Mouse (Mus musculus) thymus, adult 2 months (tissue): ENCODE results near the gene Lpin2. TPM values are rescaled to one million over a fixed set of nuclear protein-coding genes. Genes with fewer than 3 reads are reported as not detected.

Source experiments
- DNase-seq: peaks from one replicate; pipeline ENCODE4 v3.0.0; 2021
- H3K27ac ChIP-seq: fragments of 200-500 bp; 2 replicates; pipeline ENCODE4 v1.5.1; 2012; ENCODE audit warnings: low read length, control low read depth; ENCODE audit not compliant: control insufficient read depth, insufficient read depth
- H3K27me3 ChIP-seq: fragments of 200-500 bp; 2 replicates; pipeline ENCODE4 v1.6.1; 2012; ENCODE audit warnings: mild to moderate bottlenecking, low read length, moderate library complexity, mixed read lengths; ENCODE audit not compliant: control insufficient read depth, insufficient read depth
- H3K36me3 ChIP-seq: fragments of 200-500 bp; 2 replicates; pipeline ENCODE4 v1.6.1; 2012; ENCODE audit warnings: mild to moderate bottlenecking, low read length, moderate library complexity; ENCODE audit not compliant: control insufficient read depth, insufficient read depth
- H3K4me1 ChIP-seq: fragments of 200-500 bp; replicated peaks from 2 replicates; pipeline ENCODE4 v1.6.1; 2012; ENCODE audit warnings: low read length; ENCODE audit not compliant: control insufficient read depth, insufficient read depth
- H3K4me3 ChIP-seq: fragments of 200-500 bp; 2 replicates; pipeline ENCODE4 v1.5.1; 2012; ENCODE audit warnings: mild to moderate bottlenecking, low read length, control low read depth, moderate library complexity; ENCODE audit not compliant: control insufficient read depth, insufficient read depth
- CTCF ChIP-seq: fragments of 200-500 bp; IDR thresholded peaks from 2 replicates; pipeline ENCODE4 v1.5.1; 2012; ENCODE audit warnings: mild to moderate bottlenecking, control low read depth, low read length, moderate library complexity, borderline replicate concordance; ENCODE audit not compliant: control insufficient read depth, poor library complexity, insufficient read depth; ENCODE audit errors: extremely low read depth
- POLR2A ChIP-seq: fragments of 200-500 bp; IDR thresholded peaks from 2 replicates; pipeline ENCODE4 v1.6.1; 2012; ENCODE audit warnings: mild to moderate bottlenecking, low read length, control low read depth, moderate library complexity; ENCODE audit not compliant: control insufficient read depth, poor library complexity, insufficient read depth; ENCODE audit errors: extremely low read depth
- WGBS: fragments of 180-500 bp; shearing (Covaris S2); methylation state at CpG from one replicate; pipeline ENCODE4 v1.1.7; 2018; 5-methylcytosine and 5-hydroxymethylcytosine counted together
- polyA plus RNA-seq: library from polyadenylated mRNA; depleted of rRNA; stranded (reverse); fragments of >200 nt; gene quantifications from 2 replicates; pipeline ENCODE4 v1.2.3, GENCODE M21; 2012

Lpin2 gene
- polyA plus RNA-seq, 1 experiment, result 16.7 TPM

DNA sequence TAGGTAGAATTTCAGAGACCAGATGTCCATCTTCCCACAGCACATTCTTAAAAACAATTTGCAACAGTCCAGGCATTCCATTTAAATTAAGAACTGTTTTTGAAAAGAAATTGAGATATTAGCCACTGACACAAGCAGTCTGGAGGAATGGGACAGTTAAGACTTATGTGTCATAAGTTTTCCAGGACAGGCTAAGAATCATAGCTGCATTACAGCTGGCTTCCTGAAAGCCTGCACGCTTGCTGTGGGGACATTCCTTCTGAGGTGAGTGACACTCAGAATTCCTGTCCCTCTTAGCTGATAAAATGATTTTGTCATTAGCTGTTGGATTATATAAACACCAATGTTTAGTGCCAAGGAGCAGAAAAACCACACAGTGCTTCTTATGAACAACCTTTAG is 12.7 kb upstream of the Lpin2 start:
- Histone ChIP-seq H3K4me3 (no peak overlapping the region), H3K4me1 (no peaks in the 10 kb centered on the region), H3K27ac (no peak overlapping the region), H3K27me3 (no peaks in the 10 kb centered on the region), H3K36me3 (no peaks in the 10 kb centered on the region)
- TF ChIP-seq CTCF (no peak), POLR2A (no peak)
- no peak for DNase-seq
- 96% methylated on average over 1 of the region's 1 CpGs for WGBS

DNA sequence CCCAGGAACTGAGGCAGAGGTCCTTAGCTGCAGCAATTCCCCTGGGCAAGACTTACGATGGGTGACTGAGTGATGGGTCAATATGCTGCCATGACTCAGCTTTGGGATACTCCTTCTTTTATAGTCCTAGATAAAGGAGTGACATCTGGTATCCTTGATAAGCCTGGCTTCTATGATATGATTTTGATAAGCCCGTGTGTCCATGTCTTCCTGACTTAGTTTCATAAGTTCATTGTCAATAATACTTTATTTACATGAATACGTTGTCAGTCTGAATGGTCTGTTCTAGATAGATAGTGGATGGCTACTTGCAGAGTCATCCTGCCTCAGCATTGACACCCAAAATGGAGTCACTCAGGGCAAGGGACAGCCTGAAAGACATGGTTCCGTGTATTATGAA is 11.2 kb upstream of the Lpin2 start:
- H3K36me3 ChIP-seq, result no peaks in the 10 kb centered on the region
- no peak overlapping the region for H3K27ac ChIP-seq
- H3K4me1 ChIP-seq, result no peaks in the 10 kb centered on the region
- no peak for DNase-seq
- no peaks in the 10 kb centered on the region for H3K27me3 ChIP-seq
- H3K4me3 ChIP-seq, result no peak overlapping the region
- TF ChIP-seq CTCF (no peak), POLR2A (no peak)
- 97% methylated on average over 4 of the region's 4 CpGs for WGBS

DNA sequence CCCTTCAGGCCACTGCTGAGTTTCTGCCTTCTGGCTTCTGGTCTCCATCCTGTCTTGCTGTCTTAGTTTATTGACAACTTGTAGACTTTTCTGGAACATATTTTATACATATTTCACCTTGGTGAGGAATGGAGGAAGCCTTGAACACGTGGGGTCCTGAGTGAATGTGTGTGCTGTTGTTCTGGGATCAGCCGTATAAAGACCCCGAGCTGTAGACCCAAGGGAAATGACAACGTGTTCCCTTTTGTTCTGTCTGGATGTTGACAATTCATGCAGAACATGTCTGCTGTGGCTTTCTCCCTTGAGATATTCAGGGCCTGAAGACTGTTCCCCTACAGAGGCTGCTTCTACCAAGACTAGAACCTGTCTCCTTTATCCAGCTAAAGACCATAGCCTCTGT is 5.0 kb upstream of the Lpin2 start:
- WGBS, result 77% methylated on average over 4 of the region's 4 CpGs
- peaks cover 16% of the 10 kb centered on the region for H3K4me1 ChIP-seq

DNA sequence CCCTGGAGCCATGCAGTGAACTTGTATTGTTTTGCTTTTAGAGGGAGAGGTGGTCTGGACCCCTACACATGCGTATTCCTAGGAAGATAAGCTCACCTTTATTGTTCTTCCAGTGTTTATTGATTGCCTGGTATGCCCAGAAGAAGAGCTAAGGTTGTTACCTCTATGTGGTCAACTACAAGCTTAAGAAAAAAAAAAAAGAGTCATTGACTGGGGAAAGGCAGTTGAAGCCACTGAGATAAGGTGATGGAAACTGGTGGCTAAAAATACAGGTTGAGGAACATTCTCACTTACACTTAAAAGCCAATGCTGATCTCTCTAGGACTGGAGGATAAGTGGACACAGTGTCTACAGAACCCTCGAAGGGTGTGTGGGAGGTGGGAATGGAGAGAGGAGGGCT is 4.4 kb upstream of the Lpin2 start:
- TF ChIP-seq POLR2A, result no peak
- TF ChIP-seq CTCF, result no peak
- no peak for DNase-seq
- no peaks in the 10 kb centered on the region for H3K36me3 ChIP-seq
- 90% methylated on average over 2 of the region's 2 CpGs for WGBS
- peaks cover 21% of the 10 kb centered on the region for H3K4me1 ChIP-seq
- H3K4me3 ChIP-seq, result no peak overlapping the region
- no peak overlapping the region for H3K27ac ChIP-seq
- H3K27me3 ChIP-seq, result no peaks in the 10 kb centered on the region

More for the DNA sequence above, 5.0 kb upstream of the Lpin2 start:
- Histone ChIP-seq H3K4me3 (no peak overlapping the region), H3K36me3 (no peaks in the 10 kb centered on the region), H3K27me3 (no peaks in the 10 kb centered on the region), H3K27ac (no peak overlapping the region)
- DNase-seq, result no peak
- no peak for TF ChIP-seq POLR2A
- no peak for TF ChIP-seq CTCF

DNA sequence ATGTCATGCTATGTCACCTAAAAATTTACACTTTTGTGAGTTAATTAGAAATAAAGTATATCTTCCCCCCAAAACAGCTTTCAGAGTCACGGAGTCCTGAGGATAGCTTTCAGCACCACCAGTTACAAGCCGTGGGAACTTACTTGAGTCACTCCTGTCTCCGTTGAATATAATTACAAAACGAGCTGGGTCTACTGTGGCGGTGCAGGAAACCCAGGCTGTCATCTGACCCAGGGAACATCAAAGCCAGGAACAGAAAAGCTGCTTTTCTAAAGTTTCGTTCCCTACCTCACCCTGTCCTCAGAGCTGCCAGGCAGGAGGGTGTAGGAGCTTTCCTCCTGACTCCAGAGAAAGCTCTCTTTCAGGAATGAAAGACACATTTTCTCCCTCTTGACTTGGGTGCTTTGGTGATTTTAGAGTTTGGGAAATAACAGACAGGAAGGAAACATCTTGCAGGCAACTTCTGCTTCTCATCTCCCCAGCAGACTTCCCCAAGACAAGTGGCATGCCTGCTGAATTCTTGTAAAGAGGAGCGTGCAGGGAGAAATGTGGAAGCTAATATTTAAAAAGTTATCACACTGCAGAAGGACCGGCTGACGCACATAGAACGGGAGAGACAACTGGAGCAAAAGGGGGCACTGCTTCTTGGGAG is 3.7 kb upstream of the Lpin2 start:
- DNase-seq, result no peak
- no peak for TF ChIP-seq CTCF
- no peak for TF ChIP-seq POLR2A
- Histone ChIP-seq H3K4me3 (no peak overlapping the region), H3K36me3 (no peaks in the 10 kb centered on the region), H3K4me1 (peaks cover 21% of the 10 kb centered on the region), H3K27me3 (no peaks in the 10 kb centered on the region), H3K27ac (peak overlapping the region; percentile 48; the same call in 1 of the 2 replicates)
- 4% methylated on average over 10 of the region's 10 CpGs for WGBS

DNA sequence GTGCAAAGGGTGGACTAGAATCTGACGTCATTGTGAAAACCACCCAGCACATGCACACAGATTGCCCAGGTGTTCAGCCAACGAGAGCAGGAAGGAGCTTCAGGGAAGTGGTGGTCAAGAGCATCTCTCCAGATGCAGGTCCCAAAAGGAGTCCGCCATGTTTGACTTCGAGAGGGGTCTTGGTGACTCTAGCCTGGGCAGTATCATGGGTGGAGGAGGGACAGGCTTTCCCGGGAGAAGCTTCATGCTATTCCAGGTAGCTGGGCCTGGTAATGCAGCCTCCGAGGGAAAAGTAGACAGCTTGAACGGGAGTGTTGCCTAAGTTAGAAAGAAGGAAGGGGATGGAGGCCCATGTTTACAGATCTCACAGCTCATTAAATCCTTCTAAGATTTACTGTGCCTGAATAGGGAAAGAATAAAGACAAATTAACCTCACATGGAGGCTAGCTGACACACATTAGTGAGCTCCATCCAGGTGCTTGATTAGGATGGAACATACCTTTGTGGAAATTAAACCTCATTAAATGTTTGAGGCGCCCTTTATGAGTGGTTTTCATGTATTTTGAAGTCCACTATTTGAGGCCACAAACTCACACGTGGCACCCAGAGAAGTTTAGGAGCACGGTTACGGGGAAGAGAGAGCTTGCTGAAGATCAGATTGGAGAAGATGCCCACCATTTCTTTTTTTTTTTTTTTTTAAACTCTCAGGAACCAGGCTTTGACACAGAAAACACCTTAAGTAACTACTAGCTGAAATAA is 2.6 kb upstream of the Lpin2 start:
- Histone ChIP-seq H3K36me3 (no peaks in the 10 kb centered on the region), H3K27ac (no peak overlapping the region), H3K4me3 (no peak overlapping the region), H3K4me1 (peaks cover 25% of the 10 kb centered on the region), H3K27me3 (no peaks in the 10 kb centered on the region)
- no peak for DNase-seq
- TF ChIP-seq CTCF, result no peak
- no peak for TF ChIP-seq POLR2A
- WGBS, result 81% methylated on average over 11 of the region's 11 CpGs
